Mouse (Mus musculus): ENCODE results near the gene Rgs2.

DNA sequence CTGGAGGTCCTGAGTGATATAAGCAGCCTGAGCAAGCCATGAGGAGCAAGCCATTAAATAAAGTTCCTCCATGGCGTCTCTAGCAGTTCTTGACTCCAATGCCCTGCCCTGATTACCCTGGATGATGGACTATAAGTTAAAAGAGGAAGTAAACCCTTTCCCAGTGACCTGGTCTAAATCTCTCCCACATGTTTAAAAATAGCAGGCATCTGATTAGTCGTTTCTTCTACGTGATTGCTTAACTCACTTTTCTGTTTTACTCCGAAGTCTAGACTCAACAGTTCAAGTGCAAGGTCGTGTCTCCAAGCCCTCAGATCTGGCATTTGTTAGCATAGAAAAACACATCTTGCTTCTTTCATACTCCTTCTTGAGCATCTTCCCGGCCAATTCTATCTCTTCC lies 15.2 kb downstream of the Rgs2 start:
- TF ChIP-seq GATA1 (IDR thresholded peaks at IDR 0.05; ENCODE audit: borderline replicate concordance, low read length) (no peak), FLI1 (IDR thresholded peaks at IDR 0.05; ENCODE audit: low read length) (no peak)
